Mouse (Mus musculus) megakaryocyte, embryonic 14.5 days (primary cell): Measurements from ENCODE around the gene Trio.

Experiments used
- FLI1 ChIP-seq: IDR thresholded peaks from 2 replicates; pipeline ENCODE4 v1.6.1; 2012; ENCODE audit warnings: low read length, inconsistent platforms, mixed read lengths
- GATA1 ChIP-seq: IDR thresholded peaks from 3 replicates; pipeline ENCODE4 v1.6.1; 2012; ENCODE audit warnings: mixed read lengths, low read length, inconsistent platforms, borderline replicate concordance

GRCm38 (mm10) chr15:27984881-27985280 is 40.8 kb downstream of the Trio start:
- no peak for TF ChIP-seq FLI1
- no peak for TF ChIP-seq GATA1
